Mouse (Mus musculus): ENCODE results near the gene Mob3a. TPM values are rescaled to one million over a fixed set of nuclear protein-coding genes. Genes with fewer than 3 reads are reported as not detected.

Mob3a gene
- 426 TPM for polyA plus RNA-seq (2017; shearing (Covaris generic))

GRCm38 (mm10) chr10:80701721-80702535 lies at the start of gene Mob3a, which contains the start of gene Izumo4:
Gene Mob3a, minus strand, starts transcription at chr10:80701977.
Gene Izumo4, plus strand, starts transcription at chr10:80702184.

DNA sequence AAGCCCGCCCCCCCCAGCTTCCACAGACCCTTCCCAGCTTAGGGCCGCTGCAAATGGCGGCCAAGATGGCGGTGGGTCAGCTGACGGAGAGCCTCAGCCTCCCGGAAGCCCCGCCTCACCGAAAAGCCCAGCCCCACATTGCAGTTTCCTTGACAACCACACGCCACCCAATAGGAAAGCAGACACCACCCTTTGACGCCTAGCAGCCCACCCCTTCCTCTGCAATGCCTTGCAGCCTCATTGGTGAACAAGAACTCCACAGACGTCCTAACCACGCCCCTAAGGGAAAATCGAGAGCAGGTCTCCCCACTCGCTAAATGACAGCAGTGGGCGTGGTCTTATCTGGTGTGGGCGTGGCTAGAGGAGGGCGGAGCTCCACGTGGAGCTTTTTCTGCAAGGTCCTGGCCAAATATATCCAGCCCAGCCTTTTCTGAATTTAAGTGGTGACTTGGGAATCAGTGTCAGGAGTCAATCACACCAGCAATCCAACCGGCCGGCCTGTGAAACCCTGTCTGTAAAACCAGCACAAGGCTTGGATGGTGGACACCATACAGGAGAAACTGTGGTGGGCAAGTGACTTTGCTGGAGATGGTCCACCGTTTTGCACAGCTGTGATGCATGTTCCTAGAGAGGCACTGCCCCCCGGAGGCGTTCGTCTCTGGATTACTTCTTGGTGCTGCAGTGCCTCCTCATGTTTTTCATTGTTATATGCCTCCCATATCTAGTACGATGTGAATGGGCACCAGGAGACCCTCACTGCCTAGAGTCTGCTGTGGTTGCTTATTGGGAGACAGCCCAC lies 40.6 kb upstream of the Mob3a start, which contains the start of gene Ap3d1:
TSS of gene Ap3d1 (minus strand) at position 85 of the 799 bp plus-strand sequence.

DNA sequence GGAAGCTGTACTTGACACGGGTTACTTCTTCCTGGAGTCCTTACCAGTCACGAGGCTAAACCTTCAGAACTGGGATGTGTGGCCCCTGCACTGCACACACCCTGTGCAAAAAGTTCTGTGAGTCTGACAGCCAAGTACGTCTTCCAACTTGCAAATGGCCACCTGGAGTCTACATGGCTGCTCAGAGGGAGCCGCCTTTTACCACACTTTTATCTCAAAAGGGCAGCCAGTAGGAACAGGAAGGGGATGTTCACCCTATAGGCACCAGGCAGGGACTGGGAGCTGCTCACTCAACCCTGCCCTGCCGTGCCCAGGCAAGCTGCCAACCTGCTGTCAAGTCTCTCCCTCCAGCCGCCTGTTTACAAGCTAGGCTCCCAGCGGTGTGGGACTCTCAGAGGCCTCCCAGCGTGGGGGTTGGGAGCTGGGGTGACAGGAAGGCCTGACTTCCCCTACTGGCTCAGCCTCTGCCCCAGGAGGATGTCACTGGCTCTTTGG lies 23.8 kb downstream of the Mob3a start, which contains the start of gene Mknk2:
TSS of gene Mknk2 (minus strand) at position 171 of the 495 bp plus-strand sequence.

GRCm38 (mm10) chr10:80656863-80657623 lies 44.7 kb downstream of the Mob3a start, which contains the start of gene Btbd2:
Gene Btbd2, minus strand, starts transcription at chr10:80657071.

Other genes with a start within 250 kb of the Mob3a start
- not detected for gene Onecut3, start 207.1 kb downstream of the Mob3a start, polyA plus RNA-seq (2017; shearing (Covaris generic))
- gene Atp8b3, start 162.9 kb downstream of the Mob3a start, polyA plus RNA-seq (2017; shearing (Covaris generic)) = not detected
- gene Rexo1, start 140.4 kb downstream of the Mob3a start, polyA plus RNA-seq (2017; shearing (Covaris generic)) = 59.7 TPM
- 1.1 TPM for gene Klf16, start 124.7 kb downstream of the Mob3a start, polyA plus RNA-seq (2017; shearing (Covaris generic))
- gene Abhd17a, start 111.6 kb downstream of the Mob3a start, polyA plus RNA-seq (2017; shearing (Covaris generic)) = 36.0 TPM
- gene Scamp4, start 99.1 kb downstream of the Mob3a start, polyA plus RNA-seq (2017; shearing (Covaris generic)) = 136 TPM
- gene Adat3, start 99.1 kb downstream of the Mob3a start, polyA plus RNA-seq (2017; shearing (Covaris generic)) = 6.4 TPM
- gene Gm49322, start 96.0 kb downstream of the Mob3a start, polyA plus RNA-seq (2017; shearing (Covaris generic)) = 10.5 TPM
- gene Csnk1g2, start 79.1 kb downstream of the Mob3a start, polyA plus RNA-seq (2017; shearing (Covaris generic)) = 9.8 TPM
- gene Btbd2, start 44.9 kb downstream of the Mob3a start, polyA plus RNA-seq (2017; shearing (Covaris generic)) = 4.6 TPM
- gene Mknk2, start 23.9 kb downstream of the Mob3a start, polyA plus RNA-seq (2017; shearing (Covaris generic)) = 17.5 TPM
- 188 TPM for gene Izumo4, start 207 bp upstream of the Mob3a start, polyA plus RNA-seq (2017; shearing (Covaris generic))
- 52.0 TPM for gene Ap3d1, start 40.3 kb upstream of the Mob3a start, polyA plus RNA-seq (2017; shearing (Covaris generic))
- gene Dot1l, start 53.2 kb upstream of the Mob3a start, polyA plus RNA-seq (2017; shearing (Covaris generic)) = 9.4 TPM
- 68.2 TPM for gene Sf3a2, start 96.2 kb upstream of the Mob3a start, polyA plus RNA-seq (2017; shearing (Covaris generic))
- 259 TPM for gene Plekhj1, start 96.6 kb upstream of the Mob3a start, polyA plus RNA-seq (2017; shearing (Covaris generic))
- not detected for gene Amh, start 103.3 kb upstream of the Mob3a start, polyA plus RNA-seq (2017; shearing (Covaris generic))
- gene Jsrp1, start 111.5 kb upstream of the Mob3a start, polyA plus RNA-seq (2017; shearing (Covaris generic)) = not detected
- 2,156 TPM for gene Oaz1, start 124.7 kb upstream of the Mob3a start, polyA plus RNA-seq (2017; shearing (Covaris generic))
- gene Lingo3, start 142.1 kb upstream of the Mob3a start, polyA plus RNA-seq (2017; shearing (Covaris generic)) = not detected
- 200 TPM for gene Lsm7, start 153.2 kb upstream of the Mob3a start, polyA plus RNA-seq (2017; shearing (Covaris generic))
- gene Sppl2b, start 153.3 kb upstream of the Mob3a start, polyA plus RNA-seq (2017; shearing (Covaris generic)) = 39.7 TPM
- not detected for gene Tmprss9, start 169.9 kb upstream of the Mob3a start, polyA plus RNA-seq (2017; shearing (Covaris generic))
- gene Timm13, start 199.0 kb upstream of the Mob3a start, polyA plus RNA-seq (2017; shearing (Covaris generic)) = 243 TPM
- 18.9 TPM for gene Lmnb2, start 216.3 kb upstream of the Mob3a start, polyA plus RNA-seq (2017; shearing (Covaris generic))
- gene Gadd45b, start 228.1 kb upstream of the Mob3a start, polyA plus RNA-seq (2017; shearing (Covaris generic)) = 93.6 TPM

Data from inflammation-experienced regulatory T-cells, adult 16 weeks (primary cell).